Mouse (Mus musculus) lung, postnatal 0 days (tissue): ENCODE measurements at regions not wholly inside any gene's neighbourhood (a gene's known extent, or its start where the extent isn't known, plus 50 kb on each side); places are given as distances from the start of the nearest gene placed in this dataset.

Experiments
- ATAC-seq: fragments of 200-750 bp; cut with Nextera tagmentation; 2 replicates; pipeline ENCODE4 v1.8.0; 2017; ENCODE audit warnings: moderate library complexity
- DNase-seq: peaks from one replicate; pipeline ENCODE4 v3.0.0-alpha.2; 2016; ENCODE audit warnings: low spot score
- H3K27ac ChIP-seq: fragments of 300-500 bp; sonication (generic); 2 replicates; pipeline ENCODE4 v1.5.1; 2014; ENCODE audit warnings: antibody characterized with exemption, mild to moderate bottlenecking, low read length, mixed read lengths
- H3K27me3 ChIP-seq: fragments of 300-500 bp; sonication (generic); replicated peaks from 2 replicates; pipeline ENCODE4 v1.6.1; 2014; ENCODE audit warnings: low read length, mixed read lengths; ENCODE audit not compliant: insufficient read depth
- H3K36me3 ChIP-seq: fragments of 300-500 bp; sonication (generic); 2 replicates; pipeline ENCODE4 v1.6.1; 2014; ENCODE audit warnings: low read length, mixed read lengths; ENCODE audit not compliant: insufficient read depth
- H3K4me1 ChIP-seq: fragments of 300-500 bp; sonication (generic); 2 replicates; pipeline ENCODE4 v1.6.1; 2014; ENCODE audit warnings: antibody characterized with exemption, low read depth, low read length, mixed read lengths; ENCODE audit not compliant: insufficient read depth
- H3K4me2 ChIP-seq: fragments of 300-500 bp; sonication (generic); replicated peaks from 2 replicates; pipeline ENCODE4 v1.6.1; 2014; ENCODE audit warnings: low read depth, mild to moderate bottlenecking, low read length, moderate library complexity, mixed read lengths
- H3K4me3 ChIP-seq: fragments of 300-500 bp; sonication (generic); 2 replicates; pipeline ENCODE4 v1.5.1; 2014; ENCODE audit warnings: low read depth, low read length
- H3K9ac ChIP-seq: fragments of 300-500 bp; sonication (generic); replicated peaks from 2 replicates; pipeline ENCODE4 v1.6.1; 2014; ENCODE audit warnings: low read depth, mild to moderate bottlenecking
- H3K9me3 ChIP-seq: fragments of 300-500 bp; sonication (generic); 2 replicates; pipeline ENCODE4 v1.6.1; 2016; ENCODE audit warnings: low read length, mixed read lengths
- CTCF ChIP-seq: IDR thresholded peaks from 2 replicates; pipeline ENCODE4 v1.5.1; 2016; ENCODE audit warnings: antibody characterized with exemption, mild to moderate bottlenecking
- EP300 ChIP-seq: IDR thresholded peaks from 2 replicates; pipeline ENCODE4 v1.6.1; 2016; ENCODE audit warnings: antibody characterized with exemption, mild to moderate bottlenecking, control low read depth
- whole genome bisulfite sequencing: fragments of 180-500 bp; shearing (Covaris S2); extraction: QIAGEN DNeasy Blood & Tissue Kit; methylation state at CpG from one replicate; pipeline ENCODE4 v1.1.7; 2014; 5-methylcytosine and 5-hydroxymethylcytosine counted together

DNA sequence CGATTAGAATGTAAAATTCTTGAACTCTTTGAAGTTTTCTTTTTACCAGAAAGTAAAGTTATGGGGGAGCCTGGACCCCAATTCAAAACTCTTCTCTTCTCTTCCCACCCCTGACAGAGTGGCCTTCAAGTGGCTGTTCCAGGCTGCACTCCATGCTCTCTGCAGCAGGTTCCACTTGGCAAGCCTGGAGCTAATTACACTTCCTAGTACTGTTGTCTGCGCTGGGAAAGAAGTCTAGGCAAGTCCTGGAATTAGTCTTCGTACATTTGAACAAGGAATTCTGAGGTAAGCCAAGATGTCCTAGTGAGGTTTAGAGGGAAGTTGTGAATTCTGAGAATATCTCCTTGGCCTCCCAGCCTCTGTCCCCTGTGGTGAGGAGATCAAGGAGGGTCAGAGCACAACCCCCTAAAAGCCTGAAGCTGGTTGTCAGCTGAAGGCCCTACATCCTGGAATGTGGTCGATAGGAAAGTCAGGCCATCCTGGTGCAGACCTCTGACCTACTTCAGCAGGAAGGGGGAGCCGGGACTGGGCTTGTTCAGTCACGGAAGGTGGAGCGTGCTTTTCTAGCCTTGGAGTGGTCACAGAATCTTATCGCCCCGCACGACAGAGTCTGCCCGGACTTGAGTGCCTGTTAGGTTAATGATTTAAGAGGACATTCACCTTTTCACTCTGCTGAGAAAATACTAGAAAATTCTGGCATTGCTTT lies 59.6 kb upstream of the Agps start:
- Histone ChIP-seq H3K9ac (no peak overlapping the region), H3K4me2 (no peak overlapping the region; the same call in 1 of the 2 replicates), H3K4me3 (no peak overlapping the region), H3K27ac (peak overlapping the region; percentile 80), H3K36me3 (no peaks in the 10 kb centered on the region), H3K4me1 (peaks cover 6% of the 10 kb centered on the region; the same call in 1 of the 2 replicates), H3K9me3 (no peaks in the 10 kb centered on the region), H3K27me3 (no peaks in the 10 kb centered on the region)
- TF ChIP-seq EP300 (peak; percentile 90), CTCF (no peak)
- ATAC-seq (peak; percentile 87), DNase-seq (peak; percentile 94)
- WGBS, result 29% methylated on average over 11 of the region's 11 CpGs

DNA sequence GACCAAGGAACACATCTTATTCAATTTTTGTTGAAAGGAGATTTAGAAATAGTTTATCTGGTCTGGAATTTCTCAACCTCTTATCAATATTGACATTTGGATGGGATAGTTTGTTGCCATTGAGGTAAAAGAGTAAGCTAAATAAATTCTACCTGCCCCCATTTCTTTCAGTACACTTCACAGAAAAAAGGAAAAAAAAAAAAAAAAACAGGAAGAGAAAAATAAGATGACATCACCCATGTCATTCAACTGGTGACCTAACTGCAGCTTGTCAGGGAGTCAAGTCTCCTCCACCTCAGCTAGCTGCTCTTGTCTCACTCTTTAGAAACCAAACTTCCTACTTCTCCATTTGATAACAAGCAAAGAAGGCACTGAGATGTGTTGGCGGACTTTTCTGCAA lies 61.3 kb upstream of the Agps start:
- Histone ChIP-seq H3K27me3 (no peaks in the 10 kb centered on the region), H3K9me3 (no peaks in the 10 kb centered on the region), H3K4me1 (peaks cover 6% of the 10 kb centered on the region; the same call in 1 of the 2 replicates), H3K36me3 (no peaks in the 10 kb centered on the region), H3K9ac (no peak overlapping the region), H3K4me3 (no peak overlapping the region; the same call in 1 of the 2 replicates), H3K4me2 (no peak overlapping the region), H3K27ac (peak overlapping the region; percentile 73)
- DNase-seq, result peak; percentile 80
- WGBS, result 64% methylated on average over 1 of the region's 1 CpGs
- TF ChIP-seq CTCF (no peak), EP300 (0 out of 2 replicates have a peak, but pooled peaks have one; percentile 14)
- ATAC-seq, result no peak

GRCm38 (mm10) chr2:75768559-75769304 lies 63.2 kb upstream of the Agps start:
- 65% methylated on average over 5 of the region's 5 CpGs for WGBS
- DNase-seq (peak; percentile 52), ATAC-seq (no peak; the same call in 1 of the 2 replicates)
- no peaks in the 10 kb centered on the region for H3K9me3 ChIP-seq
- 0 out of 2 replicates have a peak overlapping the region, but pooled peaks have one; percentile 6 for H3K4me2 ChIP-seq
- H3K36me3 ChIP-seq, result no peaks in the 10 kb centered on the region
- no peak overlapping the region for H3K9ac ChIP-seq
- TF ChIP-seq EP300 (no peak), CTCF (no peak)
- no peak overlapping the region for H3K4me3 ChIP-seq
- H3K27ac ChIP-seq, result peak overlapping the region; percentile 79
- peaks cover 3% of the 10 kb centered on the region; the same call in 1 of the 2 replicates for H3K4me1 ChIP-seq
- no peaks in the 10 kb centered on the region for H3K27me3 ChIP-seq

DNA sequence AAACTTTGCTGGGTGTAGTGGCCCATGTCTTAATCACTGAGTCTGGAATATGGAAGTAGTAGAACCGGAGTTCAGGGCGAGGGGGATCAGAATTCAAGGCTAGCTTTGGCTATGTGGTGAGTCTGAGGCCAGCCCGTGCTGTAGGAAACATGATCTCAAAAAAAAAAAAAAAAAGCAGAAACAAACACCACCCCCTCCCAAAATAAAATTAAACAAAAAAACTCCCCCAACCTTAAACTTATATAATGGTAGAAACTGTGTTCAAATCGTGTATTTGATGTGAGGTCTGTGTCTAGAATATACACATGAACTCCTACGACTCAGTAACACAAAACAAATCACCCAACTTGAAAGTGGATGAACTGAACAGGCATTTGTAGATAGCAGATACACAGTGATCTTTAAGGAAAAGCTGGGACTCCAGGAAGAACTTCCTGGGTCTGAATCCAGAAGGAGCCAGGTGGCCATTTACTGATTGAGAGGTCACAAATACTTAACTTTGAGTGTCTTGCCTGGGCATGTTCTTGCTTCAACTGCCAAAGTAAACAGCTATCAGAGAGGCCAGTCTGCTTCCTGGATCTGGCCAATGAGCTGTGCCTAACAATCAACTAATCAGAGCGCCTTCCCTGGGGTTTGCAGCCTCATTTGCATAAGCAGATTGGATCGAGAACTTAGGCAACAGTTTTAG lies 63.6 kb upstream of the Nfe2l2 start:
- peak; percentile 95 for TF ChIP-seq EP300
- TF ChIP-seq CTCF, result no peak
- Histone ChIP-seq H3K9me3 (no peaks in the 10 kb centered on the region), H3K4me3 (no peak overlapping the region), H3K4me1 (peaks cover 3% of the 10 kb centered on the region; the same call in 1 of the 2 replicates), H3K36me3 (no peaks in the 10 kb centered on the region), H3K4me2 (0 out of 2 replicates have a peak overlapping the region, but pooled peaks have one; percentile 6), H3K9ac (no peak overlapping the region), H3K27ac (peak overlapping the region; percentile 79), H3K27me3 (no peaks in the 10 kb centered on the region)
- peak; percentile 95 for DNase-seq
- peak; percentile 47 for ATAC-seq
- WGBS, result 42% methylated on average over 7 of the region's 7 CpGs

DNA sequence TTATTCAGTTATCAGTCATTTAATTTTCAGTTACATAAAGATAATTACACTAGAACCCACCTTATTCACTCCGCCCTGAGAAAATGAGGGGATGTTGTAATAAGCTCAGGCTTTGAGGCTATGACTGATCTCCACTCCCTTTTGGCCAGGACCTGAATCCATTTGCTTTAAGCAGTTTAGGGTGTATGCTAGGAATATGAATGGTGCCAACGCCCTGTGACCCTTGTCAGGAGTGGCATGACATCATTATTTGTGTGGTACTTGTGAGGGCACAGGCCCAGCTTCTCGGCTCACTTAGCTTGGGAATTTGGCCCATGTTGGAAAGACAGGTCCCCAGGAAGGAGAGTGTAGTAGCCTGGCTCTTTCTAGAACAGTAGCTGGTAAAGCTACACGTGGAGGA lies 61.0 kb upstream of the Nfe2l2 start:
- peak; percentile 75 for ATAC-seq
- WGBS, result 38% methylated on average over 4 of the region's 4 CpGs

More for the DNA sequence above, 61.0 kb upstream of the Nfe2l2 start:
- H3K27ac ChIP-seq, result no peak overlapping the region; the same call in 1 of the 2 replicates
- no peak overlapping the region for H3K9ac ChIP-seq
- H3K9me3 ChIP-seq, result no peaks in the 10 kb centered on the region
- peak; percentile 90 for TF ChIP-seq EP300
- TF ChIP-seq CTCF, result no peak
- peaks cover 3% of the 10 kb centered on the region; the same call in 1 of the 2 replicates for H3K4me1 ChIP-seq
- DNase-seq, result peak; percentile 92
- H3K36me3 ChIP-seq, result no peaks in the 10 kb centered on the region
- no peak overlapping the region for H3K4me2 ChIP-seq
- no peaks in the 10 kb centered on the region for H3K27me3 ChIP-seq
- no peak overlapping the region for H3K4me3 ChIP-seq
